Comparison of ENCODE assay signal across 21 mouse cellular contexts in the genomic region with DNA sequence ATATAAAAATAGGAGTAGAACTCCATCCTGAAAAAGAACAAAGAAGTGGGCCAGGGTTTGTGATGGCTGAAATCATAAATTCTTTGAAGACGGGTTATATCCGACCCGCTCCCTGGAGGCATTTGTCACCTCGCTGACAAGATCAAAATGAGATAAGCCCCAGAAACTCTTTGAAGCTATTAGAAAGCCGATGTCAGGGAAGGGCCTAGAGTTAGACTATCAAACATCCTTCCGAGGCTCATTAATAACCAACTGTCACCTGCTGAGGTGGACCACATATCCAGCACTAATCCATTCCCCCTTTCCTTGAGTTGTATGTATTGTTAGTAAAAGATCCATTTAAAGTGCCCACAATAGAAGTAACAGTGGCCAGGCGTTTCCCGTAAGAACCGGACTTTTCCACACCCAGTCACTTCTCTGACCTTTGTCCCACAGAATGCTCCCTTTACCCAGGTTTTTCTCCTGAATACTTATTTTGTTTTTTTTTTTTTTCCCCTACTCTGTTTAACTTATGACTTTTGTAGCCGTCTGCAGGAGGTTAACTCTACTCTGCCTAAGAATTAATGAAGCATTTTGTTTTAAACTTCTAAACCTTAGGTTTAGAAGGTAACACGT. TPM values are rescaled to one million over a fixed set of nuclear protein-coding genes. Genes with fewer than 3 reads are reported as not detected.
DNase-seq lines count a peak whose midpoint lies in the region; ATAC-seq lines count a peak whose summit lies in the region.
"Had no signal": no experiment of that assay in that cellular context is flagged by ENCODE, and none has a peak within 500 bp of the region (broad histone marks: within the 10 kb centered on the region; RNA-seq: fewer than 3 reads in every experiment).

No protein-coding gene starts in this region.

- H3K27ac ChIP-seq in kidney, embryonic 16.5 days (ENCODE audit: low read length), result no peak overlapping the region
- H3K27ac ChIP-seq in intestine, embryonic 14.5 days (ENCODE audit: low read depth), result no peak overlapping the region
- no peak overlapping the region for H3K27ac ChIP-seq in forebrain, embryonic 10.5 days
- H3K27ac ChIP-seq in embryonic facial prominence, embryonic 10.5 days (replicated peaks), result no peak overlapping the region
- H3K27ac ChIP-seq: embryonic facial prominence, embryonic 12.5 days; forebrain, embryonic 12.5 days; hindbrain, embryonic 10.5 days; hindbrain, embryonic 14.5 days had no signal

- no peaks in the 10 kb centered on the region for H3K9me3 ChIP-seq in kidney, embryonic 16.5 days (ENCODE audit: low read length)
- H3K9me3 ChIP-seq in intestine, embryonic 14.5 days (ENCODE audit: control insufficient read depth, low read length), result no peaks in the 10 kb centered on the region
- H3K9me3 ChIP-seq in forebrain, embryonic 10.5 days, result no peaks in the 10 kb centered on the region
- H3K9me3 ChIP-seq in embryonic facial prominence, embryonic 10.5 days, result no peaks in the 10 kb centered on the region
- H3K9me3 ChIP-seq: embryonic facial prominence, embryonic 12.5 days; forebrain, embryonic 12.5 days; heart, embryonic 12.5 days; hindbrain, embryonic 10.5 days had no signal

- peak; percentile 26 for DNase-seq in adrenal gland, postnatal 14 days
- DNase-seq in adrenal gland, postnatal 4 days (ENCODE audit: low spot score in 2 of 2), result no peak
- DNase-seq in kidney, postnatal 14 days, result peak; percentile 32
- DNase-seq in ES-CJ7 (ENCODE audit: low read depth, low spot score), result peak; percentile 39
- no peak for DNase-seq in intestine, embryonic 14.5 days (ENCODE audit: low spot score)
- no peak for DNase-seq in forebrain, embryonic 10.5 days (ENCODE audit: extremely low spot score, low spot score)
- DNase-seq in embryonic facial prominence, embryonic 10.5 days (ENCODE audit: low spot score), result no peak
- DNase-seq: adrenal gland, adult 8-10 months; cerebellum, adult 11 months; cerebellum, adult 8-10 months; cerebellum, postnatal 14 days; embryo, embryonic 11 days; gastrocnemius, postnatal 14 days had no signal

- H3K36me3 ChIP-seq in kidney, embryonic 16.5 days (ENCODE audit: insufficient read depth, low read length), result peaks cover 4% of the 10 kb centered on the region; the same call in 1 of the 2 replicates
- H3K36me3 ChIP-seq in intestine, embryonic 14.5 days (ENCODE audit: control insufficient read depth, insufficient read depth, low read length), result no peaks in the 10 kb centered on the region
- H3K36me3 ChIP-seq in forebrain, embryonic 10.5 days (replicated peaks), result no peaks in the 10 kb centered on the region
- H3K36me3 ChIP-seq in embryonic facial prominence, embryonic 10.5 days (replicated peaks), result peaks cover 19% of the 10 kb centered on the region
- H3K36me3 ChIP-seq: forebrain, embryonic 12.5 days had no signal

- H3K9ac ChIP-seq in kidney, embryonic 16.5 days (replicated peaks; ENCODE audit: low read length), result no peak overlapping the region
- no peak overlapping the region for H3K9ac ChIP-seq in intestine, embryonic 14.5 days (ENCODE audit: low read length)
- H3K9ac ChIP-seq: embryonic facial prominence, embryonic 12.5 days; forebrain, embryonic 12.5 days; heart, embryonic 12.5 days; hindbrain, embryonic 14.5 days had no signal

- ATAC-seq in kidney, embryonic 16.5 days (ENCODE audit: low FRiP score, low TSS enrichment), result no peak
- 0 out of 2 replicates have a peak, but pooled peaks have one; percentile 12 for ATAC-seq in intestine, embryonic 14.5 days (replicated peaks; ENCODE audit: low FRiP score, low TSS enrichment, low read depth)
- ATAC-seq: forebrain, embryonic 16.5 days; Patski had no signal

- no peak overlapping the region for H3K4me3 ChIP-seq in kidney, embryonic 16.5 days (ENCODE audit: low read length)
- H3K4me3 ChIP-seq in intestine, embryonic 14.5 days (ENCODE audit: low read depth, low read length), result no peak overlapping the region
- H3K4me3 ChIP-seq in forebrain, embryonic 10.5 days, result no peak overlapping the region
- no peak overlapping the region for H3K4me3 ChIP-seq in embryonic facial prominence, embryonic 10.5 days
- H3K4me3 ChIP-seq: embryonic facial prominence, embryonic 12.5 days; forebrain, embryonic 12.5 days; heart, embryonic 12.5 days; hindbrain, embryonic 10.5 days had no signal

- no peak overlapping the region for H3K4me2 ChIP-seq in kidney, embryonic 16.5 days (replicated peaks; ENCODE audit: low read depth, low read length)
- no peak overlapping the region for H3K4me2 ChIP-seq in intestine, embryonic 14.5 days (ENCODE audit: low read length)
- H3K4me2 ChIP-seq: embryonic facial prominence, embryonic 12.5 days; forebrain, embryonic 12.5 days; heart, embryonic 12.5 days; hindbrain, embryonic 14.5 days had no signal

- no peaks in the 10 kb centered on the region for H3K27me3 ChIP-seq in kidney, embryonic 16.5 days (ENCODE audit: insufficient read depth, low read length)
- no peaks in the 10 kb centered on the region for H3K27me3 ChIP-seq in intestine, embryonic 14.5 days (replicated peaks; ENCODE audit: control insufficient read depth, insufficient read depth, low read length)
- H3K27me3 ChIP-seq in forebrain, embryonic 10.5 days (ENCODE audit: poor library complexity, severe bottlenecking), result no peaks in the 10 kb centered on the region
- H3K27me3 ChIP-seq in embryonic facial prominence, embryonic 10.5 days (replicated peaks; ENCODE audit: low read depth, poor library complexity, severe bottlenecking), result no peaks in the 10 kb centered on the region
- H3K27me3 ChIP-seq: embryonic facial prominence, embryonic 12.5 days; forebrain, embryonic 12.5 days; heart, embryonic 12.5 days; Patski had no signal

- WGBS in kidney, embryonic 16.5 days, result 46% methylated on average over 11 of the region's 11 CpGs
- 58% methylated on average over 11 of the region's 11 CpGs for WGBS in intestine, embryonic 14.5 days
- 75% methylated on average over 11 of the region's 11 CpGs for WGBS in forebrain, embryonic 10.5 days
- 85% methylated on average over 11 of the region's 11 CpGs for WGBS in embryonic facial prominence, embryonic 10.5 days

- H3K4me1 ChIP-seq in kidney, embryonic 16.5 days (ENCODE audit: insufficient read depth, low read length), result peaks cover 27% of the 10 kb centered on the region
- H3K4me1 ChIP-seq in intestine, embryonic 14.5 days (replicated peaks; ENCODE audit: control insufficient read depth, insufficient read depth, low read length), result peaks cover 11% of the 10 kb centered on the region; the same call in 1 of the 2 replicates
- H3K4me1 ChIP-seq in forebrain, embryonic 10.5 days, result peaks cover 8% of the 10 kb centered on the region
- H3K4me1 ChIP-seq in embryonic facial prominence, embryonic 10.5 days, result peaks cover 16% of the 10 kb centered on the region

RNA-seq across cellular contexts. Expression of a gene that starts 24.7 kb away (rescaled TPM):
- total RNA-seq in adrenal gland, postnatal 14 days (2021), result 22.2 and 26.0 TPM in 2 replicates
- total RNA-seq in adrenal gland, postnatal 4 days (2021), result 10 to 100 TPM; 30.2 to 30.4 TPM
- 28.5 and 31.3 TPM in 2 replicates for polyA plus RNA-seq in kidney, embryonic 16.5 days (2015; fragmentation: Nextera tagmentation; extraction: Ambion mirVana)
- 31.0 and 33.4 TPM in 2 replicates for polyA plus RNA-seq in intestine, embryonic 14.5 days (2014; fragmentation: Nextera tagmentation; extraction: Ambion mirVana)
- polyA plus RNA-seq in forebrain, embryonic 10.5 days (2016; fragmentation: Nextera tagmentation; extraction: Ambion mirVana), result 9.2 and 9.7 TPM in 2 replicates
- polyA plus RNA-seq in embryonic facial prominence, embryonic 10.5 days (2016; fragmentation: Nextera tagmentation; extraction: Ambion mirVana), result 17.2 and 20.4 TPM in 2 replicates

Comparison
In these comparisons a context has a peak if more than half of its experiments do, and no peak if none do; other contexts are left out.
1. DNase-seq: peak in adrenal gland, postnatal 14 days (single experiment), kidney, postnatal 14 days (single experiment) and ES-CJ7 (single experiment); none in adrenal gland, postnatal 4 days (0 of 2), intestine, embryonic 14.5 days (single experiment), forebrain, embryonic 10.5 days (single experiment) and embryonic facial prominence, embryonic 10.5 days (single experiment).